Mouse (Mus musculus) gastrocnemius, postnatal 36 days (tissue): ENCODE measurements at regions not wholly inside any gene's neighbourhood (a gene's known extent, or its start where the extent isn't known, plus 50 kb on each side); places are given as distances from the start of the nearest gene placed in this dataset.

Source experiments
- DNase-seq, 2 experiments: peaks; one replicate each; pipeline ENCODE4 v3.0.0; 2022
- intact Hi-C: fragments of 180-260 bp; cut with DNase I; formaldehyde crosslinking; loops from one replicate; pipeline ENCODE4 v1.15.1; 2025

GRCm38 (mm10) chr13:26714056-26714455, 55.9 kb downstream of the Hdgfl1 start:
- DNase-seq, result peak; percentile 7 to 10
- intact Hi-C loops, result no loop called here

- intact Hi-C loops, result no loop called here
- no peak for DNase-seq
These were observed 70.8 kb downstream of the Hdgfl1 start for GRCm38 (mm10) chr13:26699062-26699684.

- intact Hi-C loops, result no loop called here
These were observed 110.5 kb downstream of the Hdgfl1 start for GRCm38 (mm10) chr13:26659471-26659870.

GRCm38 (mm10) chr13:26657010-26657611, 112.9 kb downstream of the Hdgfl1 start:
- intact Hi-C loops, result no loop called here
- no peak for DNase-seq

More at GRCm38 (mm10) chr13:26659471-26659870, 110.5 kb downstream of the Hdgfl1 start:
- DNase-seq, result no peak
